Comparison of ENCODE assay signal across 26 mouse cellular contexts in genomic region chr1:170864754-170865153, GRCm38 (mm10). TPM values are rescaled to one million over a fixed set of nuclear protein-coding genes. Genes with fewer than 3 reads are reported as not detected.
DNase-seq lines count a peak whose midpoint lies in the region; ATAC-seq and TF ChIP-seq lines count a peak whose summit lies in the region.
"Had no signal": no experiment of that assay in that cellular context is flagged by ENCODE, and none has a peak within 500 bp of the region (broad histone marks: within the 10 kb centered on the region; RNA-seq: fewer than 3 reads in every experiment).

No protein-coding gene starts in this region.

- TF ChIP-seq POLR2A in CH12.LX (IDR thresholded peaks at IDR 0.05; ENCODE audit: low read depth, low read length), result peak; percentile 31; the same call in 1 of the 2 replicates

- peaks cover 80% of the 10 kb centered on the region for H3K79me2 ChIP-seq in CH12.LX (replicated peaks; ENCODE audit: control insufficient read depth, extremely low read depth, insufficient read depth, poor library complexity, severe bottlenecking)

- no peak overlapping the region for H3K9ac ChIP-seq in CH12.LX (ENCODE audit: insufficient read depth, low read depth)
- H3K9ac ChIP-seq in stomach, postnatal 0 days (ENCODE audit: low read length), result no peak overlapping the region
- H3K9ac ChIP-seq: embryonic facial prominence, embryonic 15.5 days; heart, embryonic 15.5 days; hindbrain, embryonic 14.5 days had no signal

- in situ Hi-C loops in CH12.LX (cut with MboI; ENCODE audit: low pct_ligation_motif_present, low pct_unique_long_range_greater_than_20kb, low sequenced_read_pairs), result no loop called here

- peak; percentile 20; the same call in 1 of the 2 replicates for ATAC-seq in neutrophil, adult 5-6 weeks (ENCODE audit: extremely low read depth, insufficient number of reproducible peaks, low FRiP score, poor library complexity, severe bottlenecking)
- ATAC-seq in stomach, postnatal 0 days (ENCODE audit: low FRiP score, low TSS enrichment), result no peak
- ATAC-seq: forebrain, embryonic 14.5 days had no signal

- peak; percentile 93 for TF ChIP-seq EP300 in CH12.LX (IDR thresholded peaks at IDR 0.05; ENCODE audit: low read length)
- no peak for TF ChIP-seq EP300 in stomach, postnatal 0 days (optimal IDR thresholded peaks at IDR 0.05)

- H3K4me1 ChIP-seq in CH12.LX (ENCODE audit: control insufficient read depth in 1 of 2, insufficient read depth in 2 of 2), result peaks cover 14 to 53% of the 10 kb centered on the region in 2 experiments
- 0 out of 2 replicates have a peak, but pooled peaks cover 3% of the 10 kb centered on the region for H3K4me1 ChIP-seq in stomach, postnatal 0 days (replicated peaks; ENCODE audit: control insufficient read depth, insufficient read depth)

- H3K36me3 ChIP-seq in CH12.LX (replicated peaks in 1 of 2; ENCODE audit: control insufficient read depth in 1 of 2, insufficient read depth in 1 of 2, low read length in 1 of 2), result peaks cover 0 to 14% of the 10 kb centered on the region in 2 experiments
- H3K36me3 ChIP-seq in stomach, postnatal 0 days (ENCODE audit: control insufficient read depth, insufficient read depth, low read length), result no peaks in the 10 kb centered on the region
- H3K36me3 ChIP-seq: embryonic facial prominence, embryonic 15.5 days; forebrain, embryonic 10.5 days; heart, embryonic 15.5 days; hindbrain, embryonic 10.5 days had no signal

- H3K4me2 ChIP-seq in CH12.LX (ENCODE audit: insufficient read depth, low read depth, poor library complexity, severe bottlenecking), result peak overlapping the region; percentile 60; the same call in 1 of the 2 replicates
- H3K4me2 ChIP-seq in stomach, postnatal 0 days (replicated peaks; ENCODE audit: low read depth), result no peak overlapping the region
- H3K4me2 ChIP-seq: embryonic facial prominence, embryonic 15.5 days; heart, embryonic 11.5 days; hindbrain, embryonic 14.5 days had no signal

- dilution Hi-C loops in CH12.LX (cut with MboI; ENCODE audit: extremely low pct_ligation_motif_present, extremely low pct_unique_long_range_greater_than_20kb, low sequenced_read_pairs), result no loop called here

- no peak overlapping the region for H3K4me3 ChIP-seq in CH12.LX (replicated peaks in 1 of 3; ENCODE audit: low read depth in 2 of 3, low read length in 2 of 3, poor library complexity in 1 of 3)
- no peak overlapping the region for H3K4me3 ChIP-seq in stomach, postnatal 0 days (ENCODE audit: low read depth, low read length)
- H3K4me3 ChIP-seq: embryonic facial prominence, embryonic 15.5 days; erythroblast, embryonic 14.5 days; forebrain, embryonic 10.5 days; gastrocnemius, adult 2 months; heart, adult 2 months; hindbrain, embryonic 10.5 days had no signal

- no peak for TF ChIP-seq RAD21 in CH12.LX (IDR thresholded peaks at IDR 0.05; ENCODE audit: low read depth, low read length)

- peak; percentile 45 for DNase-seq in kidney, adult 9 months
- no peak for DNase-seq in kidney, adult 8-10 months
- DNase-seq in A20 (ENCODE audit: low read depth, low spot score), result peak; percentile 73
- peak; percentile 84 for DNase-seq in CH12.LX (ENCODE audit: extremely low read depth)
- no peak for DNase-seq in stomach, postnatal 0 days (ENCODE audit: low spot score)
- DNase-seq in Muller cell, postnatal 12 days (ENCODE audit: inconsistent ontology term), result no peak
- DNase-seq: adrenal gland, adult 8-10 months; adrenal gland, postnatal 36 days; cerebellum, adult 2 months; cerebellum, postnatal 10 days; embryo, embryonic 11 days; gastrocnemius, adult 2 months; gastrocnemius, postnatal 25 days; heart, adult 2 months; heart, postnatal 14 days had no signal

- TF ChIP-seq CTCF in CH12.LX (conservative IDR thresholded peaks at IDR 0.05 in 1 of 2, IDR thresholded peaks at IDR 0.05 in 1 of 2; ENCODE audit: low read depth in 2 of 2, low read length in 2 of 2), result no peak
- no peak for TF ChIP-seq CTCF in stomach, postnatal 0 days (IDR thresholded peaks at IDR 0.05; ENCODE audit: low read depth)

- H3K9me3 ChIP-seq in CH12.LX (replicated peaks; ENCODE audit: low read length), result no peaks in the 10 kb centered on the region
- no peaks in the 10 kb centered on the region for H3K9me3 ChIP-seq in stomach, postnatal 0 days (ENCODE audit: control insufficient read depth, low read length)
- H3K9me3 ChIP-seq: embryonic facial prominence, embryonic 15.5 days; forebrain, embryonic 10.5 days; heart, embryonic 15.5 days; hindbrain, embryonic 10.5 days had no signal

- H3K27ac ChIP-seq in CH12.LX (ENCODE audit: insufficient read depth, low read depth), result peak overlapping the region; percentile 67
- no peak overlapping the region for H3K27ac ChIP-seq in stomach, postnatal 0 days (replicated peaks)
- H3K27ac ChIP-seq: embryonic facial prominence, embryonic 15.5 days; forebrain, embryonic 10.5 days; gastrocnemius, adult 2 months; heart, embryonic 15.5 days; hindbrain, embryonic 10.5 days; hindbrain, embryonic 14.5 days had no signal

- no peaks in the 10 kb centered on the region for H3K27me3 ChIP-seq in CH12.LX (replicated peaks)
- no peaks in the 10 kb centered on the region for H3K27me3 ChIP-seq in stomach, postnatal 0 days (ENCODE audit: control insufficient read depth, insufficient read depth, low read length)
- H3K27me3 ChIP-seq: embryonic facial prominence, embryonic 15.5 days; heart, embryonic 15.5 days had no signal

- WGBS in stomach, postnatal 0 days, result 68% methylated on average over 3 of the region's 3 CpGs

TF ChIP-seq in CH12.LX, 34 proteins besides CTCF, POLR2A, EP300 and RAD21 (continues in another document):
- TF ChIP-seq IRF4 (IDR thresholded peaks at IDR 0.05; ENCODE audit: low read depth, low read length), result peak; percentile 95
- peak; percentile 26; the same call in 1 of the 2 replicates for TF ChIP-seq ELF1 (IDR thresholded peaks at IDR 0.05; ENCODE audit: low read depth, low read length)
- TF ChIP-seq MXI1 (IDR thresholded peaks at IDR 0.05; ENCODE audit: low read depth, low read length), result peak; percentile 67
- TF ChIP-seq JUN (IDR thresholded peaks at IDR 0.05; ENCODE audit: insufficient read depth, low read depth, low read length), result peak; percentile 72
- no peak for TF ChIP-seq ZC3H11A (IDR thresholded peaks at IDR 0.05; ENCODE audit: low read depth, low read length)
- no peak for TF ChIP-seq NELFE (IDR thresholded peaks at IDR 0.05; ENCODE audit: low read depth, low read length)
- no peak for TF ChIP-seq SMC3 (IDR thresholded peaks at IDR 0.05; ENCODE audit: low read depth, low read length)
- TF ChIP-seq ZNF384 (IDR thresholded peaks at IDR 0.05; ENCODE audit: low read depth, low read length), result no peak
- 0 out of 2 replicates have a peak, but pooled peaks have one; percentile 69 for TF ChIP-seq MAFK (IDR thresholded peaks at IDR 0.05; ENCODE audit: insufficient replicate concordance, low read length)
- TF ChIP-seq CHD2 (IDR thresholded peaks at IDR 0.05; ENCODE audit: low read length), result no peak
- no peak for TF ChIP-seq HCFC1 (IDR thresholded peaks at IDR 0.05; ENCODE audit: low read depth, low read length)
- TF ChIP-seq RCOR1 (conservative IDR thresholded peaks at IDR 0.05; ENCODE audit: low read depth, low read length), result peak; percentile 91
- no peak for TF ChIP-seq USF1 (IDR thresholded peaks at IDR 0.05; ENCODE audit: low read depth, low read length)
- TF ChIP-seq USF2 (conservative IDR thresholded peaks at IDR 0.05; ENCODE audit: low read depth, low read length), result no peak
- peak; percentile 88 for TF ChIP-seq TCF12 (IDR thresholded peaks at IDR 0.05; ENCODE audit: low read depth, low read length)
- TF ChIP-seq NRF1 (IDR thresholded peaks at IDR 0.05; ENCODE audit: low read depth, low read length), result 0 out of 2 replicates have a peak, but pooled peaks have one; percentile 18
- no peak for TF ChIP-seq UBTF (IDR thresholded peaks at IDR 0.05; ENCODE audit: low read depth, low read length)
- no peak for TF ChIP-seq KAT2A (IDR thresholded peaks at IDR 0.05; ENCODE audit: insufficient replicate concordance, low read length)
- TF ChIP-seq ETS1 (conservative IDR thresholded peaks at IDR 0.05; ENCODE audit: low read depth, low read length), result peak; percentile 67
- peak; percentile 81; the same call in 1 of the 2 replicates for TF ChIP-seq CHD1 (IDR thresholded peaks at IDR 0.05; ENCODE audit: low read depth, low read length)
- peak; percentile 59 for TF ChIP-seq BHLHE40 (IDR thresholded peaks at IDR 0.05; ENCODE audit: low read depth, low read length)
- TF ChIP-seq TBP (conservative IDR thresholded peaks at IDR 0.05; ENCODE audit: low read depth, low read length), result no peak
- TF ChIP-seq E2F4 (IDR thresholded peaks at IDR 0.05; ENCODE audit: insufficient replicate concordance, low read depth, low read length), result no peak
- peak; percentile 87 for TF ChIP-seq JUND (conservative IDR thresholded peaks at IDR 0.05; ENCODE audit: low read depth, low read length)
- TF ChIP-seq GABPA (IDR thresholded peaks at IDR 0.05; ENCODE audit: insufficient replicate concordance, low read depth, low read length), result no peak
- 0 out of 2 replicates have a peak, but pooled peaks have one; percentile 25 for TF ChIP-seq MAZ (IDR thresholded peaks at IDR 0.05; ENCODE audit: low read depth, low read length)

RNA-seq across cellular contexts. Expression of gene Atf6, which starts 2.8 kb away (rescaled TPM):
- total RNA-seq in CH12.LX (2012; rRNA removed) (35.3 and 37.6 TPM in 2 replicates), CH12.LX (2014; rRNA removed) (33.8 and 35.9 TPM in 2 replicates)
- polyA plus RNA-seq in CH12.LX (2012; ENCODE audit: insufficient read length, low read depth), result 42.7 and 47.0 TPM in 2 replicates
- total RNA-seq in neutrophil, adult 5-6 weeks (2017), result 46.3 and 47.7 TPM in 2 replicates
- polyA plus RNA-seq in stomach, postnatal 0 days (2015; fragmentation: Nextera tagmentation; extraction: Ambion mirVana), result 5.6 and 6.2 TPM in 2 replicates

RNA-seq across cellular contexts. Expression of gene Gm26620, which starts 20.1 kb away (rescaled TPM):
- total RNA-seq in CH12.LX (2012; rRNA removed) (4.2 and 5.7 TPM in 2 replicates), CH12.LX (2014; rRNA removed) (0.52 and 0.99 TPM in 2 replicates)
- 1.2 and 1.9 TPM in 2 replicates for polyA plus RNA-seq in CH12.LX (2012; ENCODE audit: insufficient read length, low read depth)
- 0.58 TPM in 1 of 2 replicates, not detected in the other for total RNA-seq in neutrophil, adult 5-6 weeks (2017)
- 0.67 and 1.4 TPM in 2 replicates for polyA plus RNA-seq in stomach, postnatal 0 days (2015; fragmentation: Nextera tagmentation; extraction: Ambion mirVana)
- total RNA-seq: common myeloid progenitor, adult 5-6 weeks had no signal
- polyA plus RNA-seq: embryonic facial prominence, embryonic 11.5 days; hindbrain, embryonic 10.5 days had no signal

RNA-seq across cellular contexts. Expression of gene Dusp12, which starts 20.6 kb away (rescaled TPM):
- total RNA-seq in CH12.LX (2012; rRNA removed), result 30.9 and 37.2 TPM in 2 replicates
- total RNA-seq in CH12.LX (2014; rRNA removed), result 41.7 and 49.4 TPM in 2 replicates
- polyA plus RNA-seq in CH12.LX (2012; ENCODE audit: insufficient read length, low read depth), result 30.4 and 36.5 TPM in 2 replicates
- 6.9 and 8.8 TPM in 2 replicates for total RNA-seq in neutrophil, adult 5-6 weeks (2017)
- polyA plus RNA-seq in stomach, postnatal 0 days (2015; fragmentation: Nextera tagmentation; extraction: Ambion mirVana), result 23.8 and 23.9 TPM in 2 replicates

RNA-seq across cellular contexts. Expression of gene Fcrlb, which starts 48.0 kb away (rescaled TPM):
- total RNA-seq in CH12.LX (2012; rRNA removed), result not detected in 2 replicates
- total RNA-seq in CH12.LX (2014; rRNA removed), result not detected in 2 replicates
- polyA plus RNA-seq in CH12.LX (2012; ENCODE audit: insufficient read length, low read depth), result not detected in 2 replicates
- 0.98 and 1.4 TPM in 2 replicates for total RNA-seq in neutrophil, adult 5-6 weeks (2017)
- polyA plus RNA-seq in stomach, postnatal 0 days (2015; fragmentation: Nextera tagmentation; extraction: Ambion mirVana), result 0.10 and 0.12 TPM in 2 replicates
- total RNA-seq: adrenal gland, adult 8-10 months; adrenal gland, postnatal 36 days; common myeloid progenitor, adult 5-6 weeks; gastrocnemius, adult 2 months; gastrocnemius, postnatal 25 days; heart, adult 2 months; heart, postnatal 14 days had no signal
- polyA plus RNA-seq: embryonic facial prominence, embryonic 11.5 days; erythroblast, embryonic 14.5 days; forebrain, embryonic 10.5 days; forebrain, embryonic 14.5 days; heart, adult 2 months; heart, embryonic 11.5 days; heart, embryonic 15.5 days; hindbrain, embryonic 10.5 days had no signal

Comparison
In these comparisons a context has a peak if more than half of its experiments do, and no peak if none do; other contexts are left out.
1. DNase-seq: peak in kidney, adult 9 months (single experiment), A20 (single experiment) and CH12.LX (single experiment); none in kidney, adult 8-10 months (0 of 2), stomach, postnatal 0 days (single experiment) and Muller cell, postnatal 12 days (single experiment).